29 mouse cellular contexts compared by ENCODE assay signal in genomic region chr7:96391797-96392472, GRCm38 (mm10).
DNase-seq lines count a peak whose midpoint lies in the region; ATAC-seq lines count a peak whose summit lies in the region.
"Had no signal": no experiment of that assay in that cellular context is flagged by ENCODE, and none has a peak within 500 bp of the region (broad histone marks: within the 10 kb centered on the region; RNA-seq: fewer than 3 reads in every experiment).

No protein-coding gene starts in this region.

- WGBS in forebrain, embryonic 12.5 days, result 51% methylated on average over 6 of the region's 6 CpGs
- 67% methylated on average over 6 of the region's 6 CpGs for WGBS in forebrain, embryonic 14.5 days
- 74% methylated on average over 6 of the region's 6 CpGs for WGBS in kidney, embryonic 16.5 days
- 66% methylated on average over 6 of the region's 6 CpGs for WGBS in embryonic facial prominence, embryonic 10.5 days
- WGBS in midbrain, embryonic 13.5 days, result 42% methylated on average over 6 of the region's 6 CpGs

- no peak for DNase-seq in forebrain, embryonic 14.5 days (ENCODE audit: low spot score)
- DNase-seq in kidney, adult 9 months, result no peak
- DNase-seq in embryonic facial prominence, embryonic 10.5 days (ENCODE audit: low spot score), result no peak
- DNase-seq in right cerebral cortex, postnatal 36 days (ENCODE audit: low spot score in 2 of 2), result no peak
- no peak for DNase-seq in cerebellum, postnatal 36 days
- DNase-seq: adrenal gland, postnatal 25 days; cerebellum, adult 18-20 months; cerebellum, postnatal 10 days; gastrocnemius, adult 2 months; gastrocnemius, postnatal 36 days; heart, adult 2 months; kidney, adult 11 months; kidney, postnatal 36 days; liver; lung, adult 2 months; lung, postnatal 10 days; thymus, postnatal 4 days had no signal

- H3K27me3 ChIP-seq in forebrain, embryonic 12.5 days, result no peaks in the 10 kb centered on the region
- H3K27me3 ChIP-seq in forebrain, embryonic 14.5 days (replicated peaks; ENCODE audit: control insufficient read depth, insufficient read depth, low read length), result no peaks in the 10 kb centered on the region
- no peaks in the 10 kb centered on the region for H3K27me3 ChIP-seq in kidney, embryonic 16.5 days (ENCODE audit: insufficient read depth, low read length)
- no peaks in the 10 kb centered on the region for H3K27me3 ChIP-seq in embryonic facial prominence, embryonic 10.5 days (replicated peaks; ENCODE audit: low read depth, poor library complexity, severe bottlenecking)
- H3K27me3 ChIP-seq in midbrain, embryonic 13.5 days, result no peaks in the 10 kb centered on the region
- H3K27me3 ChIP-seq: embryonic facial prominence, embryonic 12.5 days; hindbrain, embryonic 12.5 days; kidney, embryonic 15.5 days; neural tube, embryonic 12.5 days had no signal

- H3K4me3 ChIP-seq in forebrain, embryonic 12.5 days (replicated peaks), result no peak overlapping the region
- no peak overlapping the region for H3K4me3 ChIP-seq in forebrain, embryonic 14.5 days (ENCODE audit: low read depth, low read length)
- no peak overlapping the region for H3K4me3 ChIP-seq in kidney, embryonic 16.5 days (ENCODE audit: low read length)
- H3K4me3 ChIP-seq in embryonic facial prominence, embryonic 10.5 days, result no peak overlapping the region
- no peak overlapping the region for H3K4me3 ChIP-seq in midbrain, embryonic 13.5 days (replicated peaks)
- H3K4me3 ChIP-seq: embryonic facial prominence, embryonic 12.5 days; gastrocnemius, adult 2 months; heart, adult 2 months; hindbrain, embryonic 12.5 days; kidney, embryonic 15.5 days; neural tube, embryonic 12.5 days had no signal

- H3K9ac ChIP-seq in forebrain, embryonic 12.5 days, result no peak overlapping the region
- no peak overlapping the region for H3K9ac ChIP-seq in forebrain, embryonic 14.5 days (ENCODE audit: low read length)
- no peak overlapping the region for H3K9ac ChIP-seq in kidney, embryonic 16.5 days (replicated peaks; ENCODE audit: low read length)
- H3K9ac ChIP-seq in midbrain, embryonic 13.5 days (replicated peaks), result no peak overlapping the region
- H3K9ac ChIP-seq: embryonic facial prominence, embryonic 12.5 days; hindbrain, embryonic 12.5 days; kidney, embryonic 15.5 days; liver, embryonic 14.5 days; neural tube, embryonic 12.5 days had no signal

- no peaks in the 10 kb centered on the region for H3K9me3 ChIP-seq in forebrain, embryonic 12.5 days
- no peaks in the 10 kb centered on the region for H3K9me3 ChIP-seq in forebrain, embryonic 14.5 days (replicated peaks; ENCODE audit: control insufficient read depth, low read length)
- no peaks in the 10 kb centered on the region for H3K9me3 ChIP-seq in kidney, embryonic 16.5 days (ENCODE audit: low read length)
- H3K9me3 ChIP-seq in embryonic facial prominence, embryonic 10.5 days, result no peaks in the 10 kb centered on the region
- H3K9me3 ChIP-seq in midbrain, embryonic 13.5 days, result no peaks in the 10 kb centered on the region
- H3K9me3 ChIP-seq: embryonic facial prominence, embryonic 12.5 days; hindbrain, embryonic 12.5 days; kidney, embryonic 15.5 days; neural tube, embryonic 12.5 days had no signal

- H3K36me3 ChIP-seq in forebrain, embryonic 12.5 days (replicated peaks), result no peaks in the 10 kb centered on the region
- no peaks in the 10 kb centered on the region for H3K36me3 ChIP-seq in forebrain, embryonic 14.5 days (ENCODE audit: control insufficient read depth, insufficient read depth, low read length)
- no peaks in the 10 kb centered on the region for H3K36me3 ChIP-seq in kidney, embryonic 16.5 days (ENCODE audit: insufficient read depth, low read length)
- H3K36me3 ChIP-seq in embryonic facial prominence, embryonic 10.5 days (replicated peaks), result no peaks in the 10 kb centered on the region
- no peaks in the 10 kb centered on the region for H3K36me3 ChIP-seq in midbrain, embryonic 13.5 days
- H3K36me3 ChIP-seq: embryonic facial prominence, embryonic 12.5 days; hindbrain, embryonic 12.5 days; kidney, embryonic 15.5 days; neural tube, embryonic 12.5 days had no signal

- no peak; the same call in 1 of the 2 replicates for ATAC-seq in forebrain, embryonic 12.5 days (ENCODE audit: low FRiP score)
- ATAC-seq in forebrain, embryonic 14.5 days, result no peak
- peak; percentile 19; the same call in 1 of the 2 replicates for ATAC-seq in kidney, embryonic 16.5 days (ENCODE audit: low FRiP score, low TSS enrichment)
- peak; percentile 59; the same call in 1 of the 2 replicates for ATAC-seq in midbrain, embryonic 13.5 days
- ATAC-seq: CD4-positive, CD25-positive, alpha-beta regulatory T cell, adult 4 months; forebrain, embryonic 16.5 days; inflammation-experienced regulatory T-cells, adult 6 months had no signal

- H3K4me1 ChIP-seq in forebrain, embryonic 12.5 days, result peaks cover 19% of the 10 kb centered on the region
- peaks cover 8% of the 10 kb centered on the region for H3K4me1 ChIP-seq in forebrain, embryonic 14.5 days (ENCODE audit: control insufficient read depth, insufficient read depth, low read length)
- H3K4me1 ChIP-seq in kidney, embryonic 16.5 days (ENCODE audit: insufficient read depth, low read length), result peaks cover 10% of the 10 kb centered on the region; the same call in 1 of the 2 replicates
- H3K4me1 ChIP-seq in embryonic facial prominence, embryonic 10.5 days, result peaks cover 16% of the 10 kb centered on the region
- peaks cover 30% of the 10 kb centered on the region for H3K4me1 ChIP-seq in midbrain, embryonic 13.5 days (replicated peaks)

- 0 out of 2 replicates have a peak overlapping the region, but pooled peaks have one; percentile 25 for H3K27ac ChIP-seq in forebrain, embryonic 12.5 days
- H3K27ac ChIP-seq in forebrain, embryonic 14.5 days (ENCODE audit: low read depth, low read length), result no peak overlapping the region
- H3K27ac ChIP-seq in kidney, embryonic 16.5 days (ENCODE audit: low read length), result no peak overlapping the region
- peak overlapping the region; percentile 65 for H3K27ac ChIP-seq in embryonic facial prominence, embryonic 10.5 days (replicated peaks)
- peak overlapping the region; percentile 35 for H3K27ac ChIP-seq in midbrain, embryonic 13.5 days
- H3K27ac ChIP-seq: embryonic facial prominence, embryonic 12.5 days; gastrocnemius, adult 2 months; heart, adult 2 months; hindbrain, embryonic 12.5 days; kidney, embryonic 15.5 days; liver, embryonic 14.5 days; macrophage; neural tube, embryonic 12.5 days had no signal

- H3K4me2 ChIP-seq in forebrain, embryonic 12.5 days, result no peak overlapping the region
- no peak overlapping the region for H3K4me2 ChIP-seq in forebrain, embryonic 14.5 days (ENCODE audit: low read length)
- H3K4me2 ChIP-seq in kidney, embryonic 16.5 days (replicated peaks; ENCODE audit: low read depth, low read length), result no peak overlapping the region
- H3K4me2 ChIP-seq in midbrain, embryonic 13.5 days (replicated peaks), result no peak overlapping the region
- H3K4me2 ChIP-seq: embryonic facial prominence, embryonic 12.5 days; hindbrain, embryonic 12.5 days; kidney, embryonic 15.5 days; neural tube, embryonic 12.5 days had no signal

Comparison
In these comparisons a context has a peak if more than half of its experiments do, and no peak if none do; other contexts are left out.
1. H3K27ac ChIP-seq: peak in forebrain, embryonic 12.5 days (single experiment), embryonic facial prominence, embryonic 10.5 days (single experiment) and midbrain, embryonic 13.5 days (single experiment); none in forebrain, embryonic 14.5 days (single experiment) and kidney, embryonic 16.5 days (single experiment).
2. ATAC-seq: peak in kidney, embryonic 16.5 days (single experiment) and midbrain, embryonic 13.5 days (single experiment); none in forebrain, embryonic 12.5 days (single experiment) and forebrain, embryonic 14.5 days (single experiment).